Mouse (Mus musculus) heart, adult 9 months (tissue): ENCODE results near the gene Acbd7.

Experiments
- DNase-seq, 2 experiments: peaks; one replicate each; pipeline ENCODE4 v3.0.0; 2022; ENCODE audit warnings: low spot score in 2 of 2

Gene Acbd7

DNA sequence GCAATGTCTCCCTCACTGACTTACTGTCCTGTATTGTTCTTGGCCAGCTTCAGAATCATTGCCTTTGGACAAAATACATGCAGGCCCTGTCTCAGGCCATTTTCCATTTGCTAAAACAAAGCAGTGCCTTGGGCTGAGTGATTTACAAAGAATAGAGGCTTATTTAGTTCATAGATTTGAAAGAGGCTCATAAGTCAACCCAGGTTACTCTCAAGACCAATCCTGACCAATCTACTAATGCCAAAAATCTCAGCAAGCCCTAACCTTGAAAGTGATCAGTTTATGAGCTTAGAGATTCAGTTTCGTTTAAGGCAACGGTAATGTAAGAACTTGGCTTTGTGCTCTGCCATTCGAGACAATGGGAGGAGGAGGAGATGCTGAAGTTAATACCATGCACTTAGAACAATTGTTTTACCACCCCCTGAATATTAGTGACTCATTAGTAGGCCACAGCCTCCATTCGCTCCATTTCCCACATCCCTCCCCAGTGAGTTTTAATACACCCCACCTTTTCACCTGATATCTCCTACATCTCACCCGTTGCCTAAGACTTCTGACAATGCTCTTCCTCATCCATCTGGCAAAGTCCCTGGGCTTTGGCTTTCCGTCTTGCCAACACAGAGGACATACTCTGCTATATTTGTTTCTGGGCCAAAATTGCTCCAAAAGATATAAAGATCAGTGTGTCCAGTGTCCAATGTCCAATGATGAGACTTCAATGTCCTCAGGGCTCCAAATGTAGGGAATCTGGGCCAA is 51.3 kb downstream of the Acbd7 start:
- DNase-seq = no peak
